Mouse (Mus musculus) G1E (cell line): Measurements from ENCODE around the gene Lyrm1.

ENCODE experiments used
- CTCF ChIP-seq: IDR thresholded peaks from 2 replicates; pipeline ENCODE4 v1.5.1; 2012; ENCODE audit warnings: low read depth, low read length, inconsistent platforms, mixed read lengths
- GATA1 ChIP-seq: IDR thresholded peaks from 2 replicates; pipeline ENCODE4 v1.6.1; 2012; ENCODE audit warnings: borderline replicate concordance, low read length, inconsistent platforms, mixed read lengths
- POLR2AphosphoS5 ChIP-seq: IDR thresholded peaks from 2 replicates; pipeline ENCODE4 v1.6.1; 2012; ENCODE audit warnings: low read depth, low read length, inconsistent platforms; ENCODE audit not compliant: insufficient replicate concordance
- TAL1 ChIP-seq: conservative IDR thresholded peaks from 2 replicates; pipeline ENCODE4 v1.6.1; 2012; ENCODE audit warnings: low read depth, low read length, inconsistent platforms, mixed read lengths

- no peak for TF ChIP-seq CTCF
- TF ChIP-seq GATA1: no peak
- TF ChIP-seq TAL1: no peak
- no peak for TF ChIP-seq POLR2AphosphoS5
Observed at GRCm38 (mm10) chr7:119866136-119866535, 29.5 kb upstream of the Lyrm1 start.
